Mouse (Mus musculus): ENCODE data around the gene Pde4c. TPM values are rescaled to one million over a fixed set of nuclear protein-coding genes. Genes with fewer than 3 reads are reported as not detected.

Pde4c gene
- polyA plus RNA-seq, 1 experiment from 2014 or later: 8.0 TPM

DNA sequence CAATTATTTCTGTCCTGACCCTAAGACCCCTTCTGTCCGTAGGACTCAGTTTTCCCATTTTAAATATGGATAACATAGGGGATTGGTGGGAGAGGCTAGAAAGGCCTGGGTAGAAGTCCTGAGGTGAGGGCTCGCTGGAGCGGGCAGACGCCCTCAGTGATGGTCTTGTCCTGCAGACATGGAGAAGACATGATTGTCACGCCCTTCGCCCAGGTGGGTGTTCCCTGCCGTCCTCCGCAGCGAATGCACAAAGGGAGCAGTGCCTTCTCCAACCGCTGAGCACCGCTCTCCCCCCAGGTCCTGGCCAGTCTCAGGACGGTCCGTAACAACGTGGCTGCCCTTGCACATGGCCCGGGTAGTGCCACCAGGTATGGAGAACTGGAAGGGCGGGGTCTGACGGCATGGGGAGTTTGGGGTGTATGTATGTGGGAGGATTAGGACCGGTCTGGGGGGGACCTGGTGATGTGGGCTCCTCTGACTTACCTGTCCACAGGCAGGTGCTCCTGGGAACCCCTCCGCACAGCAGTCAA, 22.2 kb downstream of the Pde4c start:
- Histone ChIP-seq H3K36me3 (ENCODE audit: insufficient read depth, low read length) (no peaks in the 10 kb centered on the region), H3K4me3 (replicated peaks; ENCODE audit: low read depth, low read length) (no peak overlapping the region), H3K4me1 (replicated peaks; ENCODE audit: insufficient read depth, low read length) (0 out of 2 replicates have a peak, but pooled peaks cover 20% of the 10 kb centered on the region), H3K27me3 (ENCODE audit: insufficient read depth, low read length) (0 out of 2 replicates have a peak, but pooled peaks cover 6% of the 10 kb centered on the region), H3K9ac (ENCODE audit: low read depth, low read length) (no peak overlapping the region), H3K4me2 (ENCODE audit: low read length) (no peak overlapping the region), H3K27ac (no peak overlapping the region), H3K9me3 (replicated peaks; ENCODE audit: low read length) (no peaks in the 10 kb centered on the region)
- DNase-seq (ENCODE audit: low spot score) (no peak), ATAC-seq (replicated peaks; ENCODE audit: low FRiP score, low read depth) (0 out of 2 replicates have a peak, but pooled peaks have one; percentile 12)
- no peak for TF ChIP-seq CTCF (IDR thresholded peaks at IDR 0.05; ENCODE audit: low read depth)
- 58% methylated on average over 19 of the region's 19 CpGs for WGBS

DNA sequence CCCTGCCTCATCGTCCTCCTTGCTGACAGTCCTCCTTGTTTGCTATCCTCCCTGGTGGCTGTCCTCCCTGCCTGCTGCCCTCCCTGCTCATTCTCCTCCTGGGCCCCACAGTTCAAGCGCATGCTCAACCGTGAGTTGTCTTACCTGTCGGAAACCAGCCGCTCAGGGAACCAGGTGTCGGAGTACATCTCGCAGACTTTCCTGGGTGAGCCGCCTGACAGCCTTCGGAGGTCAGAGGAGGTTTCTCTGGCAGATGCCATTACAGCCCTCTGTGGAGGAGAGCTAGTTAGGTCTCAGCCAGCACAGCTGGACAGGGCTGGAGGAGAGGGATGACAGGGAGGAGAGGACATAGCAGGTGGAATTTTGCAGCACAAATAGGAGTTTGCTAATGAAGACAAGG, 23.2 kb downstream of the Pde4c start:
- H3K27ac ChIP-seq: no peak overlapping the region
- no peak overlapping the region for H3K4me2 ChIP-seq (ENCODE audit: low read length)
- 0 out of 2 replicates have a peak, but pooled peaks cover 20% of the 10 kb centered on the region for H3K4me1 ChIP-seq (replicated peaks; ENCODE audit: insufficient read depth, low read length)
- 0 out of 2 replicates have a peak, but pooled peaks cover 6% of the 10 kb centered on the region for H3K27me3 ChIP-seq (ENCODE audit: insufficient read depth, low read length)
- H3K4me3 ChIP-seq (replicated peaks; ENCODE audit: low read depth, low read length): no peak overlapping the region
- DNase-seq (ENCODE audit: low spot score): no peak
- 51% methylated on average over 9 of the region's 9 CpGs for WGBS
- TF ChIP-seq CTCF (IDR thresholded peaks at IDR 0.05; ENCODE audit: low read depth): no peak
- H3K9me3 ChIP-seq (replicated peaks; ENCODE audit: low read length): no peaks in the 10 kb centered on the region
- H3K36me3 ChIP-seq (ENCODE audit: insufficient read depth, low read length): no peaks in the 10 kb centered on the region
- no peak for ATAC-seq (replicated peaks; ENCODE audit: low FRiP score, low read depth)
- no peak overlapping the region for H3K9ac ChIP-seq (ENCODE audit: low read depth, low read length)

DNA sequence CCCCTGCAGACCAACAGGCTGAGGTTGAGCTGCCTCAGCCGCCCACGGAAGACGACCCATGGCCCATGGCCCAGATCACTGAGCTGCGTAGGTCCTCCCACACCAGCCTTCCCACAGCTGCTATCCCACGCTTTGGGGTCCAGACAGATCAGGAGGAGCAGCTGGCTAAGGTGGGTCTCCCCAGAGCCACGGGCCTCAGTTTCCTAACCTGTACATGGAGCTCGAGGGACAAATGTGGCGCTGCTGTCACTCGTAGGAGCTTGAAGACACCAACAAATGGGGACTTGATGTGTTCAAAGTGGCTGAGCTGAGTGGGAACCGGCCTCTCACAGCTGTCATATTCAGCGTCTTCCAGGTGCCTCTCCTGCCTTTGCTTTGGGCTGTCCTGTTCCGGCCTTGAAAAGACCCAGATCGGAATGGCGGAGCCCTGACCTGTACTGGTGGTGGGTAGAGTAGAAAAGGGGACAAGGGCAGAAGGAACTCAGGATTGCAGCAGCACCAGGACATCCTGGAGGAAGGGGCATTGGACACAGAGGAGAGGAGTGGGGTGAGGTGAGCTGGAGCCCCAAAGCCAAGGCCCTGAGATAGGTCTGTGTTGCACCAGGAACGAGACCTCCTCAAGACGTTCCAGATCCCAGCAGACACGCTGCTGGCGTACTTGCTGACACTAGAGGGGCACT, 23.8 kb downstream of the Pde4c start:
- Histone ChIP-seq H3K4me2 (ENCODE audit: low read length) (no peak overlapping the region), H3K9ac (ENCODE audit: low read depth, low read length) (no peak overlapping the region), H3K4me1 (replicated peaks; ENCODE audit: insufficient read depth, low read length) (peaks cover 22% of the 10 kb centered on the region; the same call in 1 of the 2 replicates), H3K36me3 (ENCODE audit: insufficient read depth, low read length) (no peaks in the 10 kb centered on the region), H3K4me3 (replicated peaks; ENCODE audit: low read depth, low read length) (no peak overlapping the region), H3K27me3 (ENCODE audit: insufficient read depth, low read length) (0 out of 2 replicates have a peak, but pooled peaks cover 6% of the 10 kb centered on the region), H3K27ac (no peak overlapping the region), H3K9me3 (replicated peaks; ENCODE audit: low read length) (no peaks in the 10 kb centered on the region)
- WGBS: 72% methylated on average over 18 of the region's 18 CpGs
- TF ChIP-seq CTCF (IDR thresholded peaks at IDR 0.05; ENCODE audit: low read depth): no peak
- no peak for DNase-seq (ENCODE audit: low spot score)
- no peak for ATAC-seq (replicated peaks; ENCODE audit: low FRiP score, low read depth)

DNA sequence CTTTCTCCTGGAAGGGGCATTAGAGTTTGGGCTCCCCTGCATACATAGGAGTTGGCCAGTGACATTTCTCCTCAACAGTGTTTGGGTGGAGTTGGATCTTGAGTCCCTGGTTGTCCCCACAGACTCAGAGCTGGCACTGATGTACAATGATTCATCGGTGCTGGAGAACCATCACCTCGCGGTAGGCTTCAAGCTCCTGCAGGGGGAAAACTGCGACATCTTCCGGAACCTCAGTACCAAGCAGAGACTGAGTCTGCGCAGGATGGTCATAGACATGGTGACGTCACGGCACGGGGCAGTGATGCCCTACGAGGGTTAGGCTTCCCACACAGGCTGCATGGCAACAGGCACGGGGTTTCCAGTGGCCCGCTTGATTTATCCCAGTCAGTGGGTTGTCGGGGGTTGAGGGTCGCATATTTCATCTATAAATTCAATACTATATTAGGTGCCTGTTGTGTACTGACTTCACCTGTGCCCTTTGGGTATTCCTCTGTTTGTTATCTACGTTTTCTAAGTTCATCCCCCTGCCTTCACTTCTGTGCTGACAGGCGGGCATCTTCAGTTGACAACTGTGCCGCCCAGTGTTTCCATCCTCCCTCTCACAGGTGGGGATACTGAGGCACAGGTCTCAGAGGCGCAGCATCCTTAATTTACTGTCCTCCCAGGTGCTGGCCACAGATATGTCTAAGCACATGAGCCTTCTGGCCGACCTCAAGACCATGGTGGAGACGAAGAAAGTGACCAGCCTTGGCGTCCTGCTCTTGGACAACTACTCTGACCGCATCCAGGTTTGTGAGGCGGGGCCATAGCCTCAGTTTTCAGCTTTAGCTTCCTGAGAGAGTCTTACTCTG, 25.0 kb downstream of the Pde4c start:
- Histone ChIP-seq H3K9ac (ENCODE audit: low read depth, low read length) (no peak overlapping the region), H3K4me2 (ENCODE audit: low read length) (no peak overlapping the region), H3K27ac (no peak overlapping the region), H3K27me3 (ENCODE audit: insufficient read depth, low read length) (0 out of 2 replicates have a peak, but pooled peaks cover 3% of the 10 kb centered on the region), H3K4me3 (replicated peaks; ENCODE audit: low read depth, low read length) (no peak overlapping the region), H3K36me3 (ENCODE audit: insufficient read depth, low read length) (no peaks in the 10 kb centered on the region), H3K4me1 (replicated peaks; ENCODE audit: insufficient read depth, low read length) (peaks cover 25% of the 10 kb centered on the region; the same call in 1 of the 2 replicates), H3K9me3 (replicated peaks; ENCODE audit: low read length) (no peaks in the 10 kb centered on the region)
- DNase-seq (ENCODE audit: low spot score): no peak
- no peak for ATAC-seq (replicated peaks; ENCODE audit: low FRiP score, low read depth)
- 87% methylated on average over 23 of the region's 23 CpGs for WGBS
- TF ChIP-seq CTCF (IDR thresholded peaks at IDR 0.05; ENCODE audit: low read depth): no peak

DNA sequence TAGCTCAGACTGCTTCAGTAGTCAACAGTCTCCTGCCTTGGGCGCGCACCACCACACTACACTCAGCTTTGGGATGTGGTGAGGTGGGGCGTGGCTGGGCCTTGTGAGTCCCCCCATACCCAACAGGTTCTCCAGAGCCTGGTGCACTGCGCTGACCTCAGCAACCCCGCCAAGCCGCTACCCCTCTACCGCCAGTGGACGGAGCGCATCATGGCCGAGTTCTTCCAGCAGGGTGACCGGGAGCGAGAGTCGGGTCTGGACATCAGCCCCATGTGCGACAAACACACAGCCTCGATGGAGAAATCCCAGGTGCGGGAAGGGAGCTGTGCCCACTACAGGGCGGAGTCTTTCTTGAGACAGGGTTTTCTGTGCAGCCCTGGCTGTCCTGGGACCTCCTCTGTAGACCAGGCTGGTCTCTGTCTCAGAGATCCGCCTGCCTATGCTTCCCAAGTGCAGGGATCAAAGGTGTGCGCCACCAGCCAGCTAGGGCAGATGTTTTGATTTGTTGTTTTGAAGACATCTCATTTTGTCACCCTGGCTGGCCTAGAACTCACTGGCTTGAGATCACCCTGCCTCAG, 25.7 kb downstream of the Pde4c start:
- Histone ChIP-seq H3K4me3 (replicated peaks; ENCODE audit: low read depth, low read length) (no peak overlapping the region), H3K27me3 (ENCODE audit: insufficient read depth, low read length) (no peaks in the 10 kb centered on the region), H3K9me3 (replicated peaks; ENCODE audit: low read length) (no peaks in the 10 kb centered on the region), H3K4me2 (ENCODE audit: low read length) (no peak overlapping the region), H3K4me1 (replicated peaks; ENCODE audit: insufficient read depth, low read length) (peaks cover 22% of the 10 kb centered on the region), H3K36me3 (ENCODE audit: insufficient read depth, low read length) (no peaks in the 10 kb centered on the region), H3K27ac (no peak overlapping the region), H3K9ac (ENCODE audit: low read depth, low read length) (no peak overlapping the region)
- ATAC-seq (replicated peaks; ENCODE audit: low FRiP score, low read depth) (no peak), DNase-seq (ENCODE audit: low spot score) (no peak)
- no peak for TF ChIP-seq CTCF (IDR thresholded peaks at IDR 0.05; ENCODE audit: low read depth)
- WGBS: 84% methylated on average over 19 of the region's 19 CpGs

DNA sequence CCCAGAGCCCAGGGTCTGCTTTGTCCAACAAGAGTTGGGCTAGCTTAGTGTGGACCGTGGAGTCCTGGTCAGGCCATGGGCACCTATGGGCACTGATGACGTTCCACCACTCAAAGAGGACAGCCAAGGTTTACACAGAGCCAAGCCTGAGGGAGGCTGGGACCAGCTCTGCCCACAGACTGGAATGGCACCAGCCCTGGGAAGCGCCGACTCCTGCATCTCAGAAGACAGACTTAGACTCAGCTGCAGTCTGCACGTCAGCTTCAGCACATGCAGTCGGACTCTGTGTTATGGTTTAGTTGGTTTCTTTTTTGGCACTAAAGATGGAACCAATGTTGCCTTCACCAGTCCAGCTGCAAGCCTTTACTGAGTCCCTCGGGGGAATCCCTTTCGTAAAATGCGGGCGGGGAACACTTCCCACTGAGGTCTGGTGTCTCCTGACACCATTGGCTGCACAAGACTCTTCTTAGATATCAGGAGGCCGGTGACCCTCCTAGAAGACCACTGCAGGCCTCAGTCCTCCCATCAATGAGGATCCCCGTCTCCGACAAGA, 26.7 kb downstream of the Pde4c start:
- no peak for TF ChIP-seq CTCF (IDR thresholded peaks at IDR 0.05; ENCODE audit: low read depth)
- no peaks in the 10 kb centered on the region for H3K9me3 ChIP-seq (replicated peaks; ENCODE audit: low read length)
- H3K27ac ChIP-seq: no peak overlapping the region
- H3K36me3 ChIP-seq (ENCODE audit: insufficient read depth, low read length): no peaks in the 10 kb centered on the region
- H3K27me3 ChIP-seq (ENCODE audit: insufficient read depth, low read length): no peaks in the 10 kb centered on the region
- ATAC-seq (replicated peaks; ENCODE audit: low FRiP score, low read depth) (no peak), DNase-seq (ENCODE audit: low spot score) (no peak)
- no peak overlapping the region for H3K4me2 ChIP-seq (ENCODE audit: low read length)
- H3K9ac ChIP-seq (ENCODE audit: low read depth, low read length): no peak overlapping the region
- no peak overlapping the region for H3K4me3 ChIP-seq (replicated peaks; ENCODE audit: low read depth, low read length)
- H3K4me1 ChIP-seq (replicated peaks; ENCODE audit: insufficient read depth, low read length): peaks cover 19% of the 10 kb centered on the region
- 79% methylated on average over 13 of the region's 13 CpGs for WGBS

Data from kidney, postnatal 0 days (tissue).